Comparison of ENCODE assay signal across 8 mouse cellular contexts in genomic region chr19:40395757-40396661, GRCm38 (mm10).
DNase-seq lines count a peak whose midpoint lies in the region; ATAC-seq and TF ChIP-seq lines count a peak whose summit lies in the region.

No protein-coding gene starts in this region.

- H3K4me2 ChIP-seq in lung, embryonic 15.5 days, result peak overlapping the region; percentile 22; the same call in 1 of the 2 replicates
- 0 out of 2 replicates have a peak overlapping the region, but pooled peaks have one; percentile 5 for H3K4me2 ChIP-seq in heart, postnatal 0 days (ENCODE audit: low read depth, low read length)
- H3K4me2 ChIP-seq in neural tube, embryonic 14.5 days (ENCODE audit: low read depth, low read length), result no peak overlapping the region

- no peaks in the 10 kb centered on the region for H3K36me3 ChIP-seq in lung, embryonic 15.5 days
- H3K36me3 ChIP-seq in heart, postnatal 0 days (replicated peaks; ENCODE audit: control insufficient read depth, insufficient read depth, low read length), result peaks cover 40% of the 10 kb centered on the region
- H3K36me3 ChIP-seq in neural tube, embryonic 14.5 days (ENCODE audit: control insufficient read depth, insufficient read depth, low read length), result 0 out of 2 replicates have a peak, but pooled peaks cover 6% of the 10 kb centered on the region

- no peak for DNase-seq in lung, postnatal 25 days (ENCODE audit: low spot score)
- peak; percentile 75 to 76 for DNase-seq in cerebellum, postnatal 25 days
- DNase-seq in heart, postnatal 0 days (ENCODE audit: low spot score), result no peak
- no peak for DNase-seq in layer of hippocampus, postnatal 36 days
- DNase-seq in adrenal gland, postnatal 10 days, result no peak
- no peak for DNase-seq in thymus, postnatal 14 days

- WGBS in lung, embryonic 15.5 days, result 71% methylated on average over 14 of the region's 14 CpGs
- 66% methylated on average over 14 of the region's 14 CpGs for WGBS in heart, postnatal 0 days
- 64% methylated on average over 14 of the region's 14 CpGs for WGBS in neural tube, embryonic 14.5 days

- H3K4me1 ChIP-seq in lung, embryonic 15.5 days, result peaks cover 34% of the 10 kb centered on the region
- peaks cover 21% of the 10 kb centered on the region for H3K4me1 ChIP-seq in heart, postnatal 0 days (ENCODE audit: control insufficient read depth, insufficient read depth)
- H3K4me1 ChIP-seq in neural tube, embryonic 14.5 days (ENCODE audit: control insufficient read depth, insufficient read depth, low read length), result no peaks in the 10 kb centered on the region

- no peaks in the 10 kb centered on the region for H3K9me3 ChIP-seq in lung, embryonic 15.5 days
- no peaks in the 10 kb centered on the region for H3K9me3 ChIP-seq in heart, postnatal 0 days (replicated peaks; ENCODE audit: control insufficient read depth, low read length)
- H3K9me3 ChIP-seq in neural tube, embryonic 14.5 days (ENCODE audit: control insufficient read depth, low read length), result no peaks in the 10 kb centered on the region

- no peak overlapping the region for H3K4me3 ChIP-seq in lung, embryonic 15.5 days
- no peak overlapping the region for H3K4me3 ChIP-seq in heart, postnatal 0 days (ENCODE audit: low read depth, low read length)
- no peak overlapping the region for H3K4me3 ChIP-seq in neural tube, embryonic 14.5 days (ENCODE audit: low read depth, low read length)

- no peaks in the 10 kb centered on the region for H3K27me3 ChIP-seq in lung, embryonic 15.5 days
- H3K27me3 ChIP-seq in heart, postnatal 0 days (ENCODE audit: control insufficient read depth, insufficient read depth, low read length), result no peaks in the 10 kb centered on the region
- H3K27me3 ChIP-seq in neural tube, embryonic 14.5 days (ENCODE audit: control insufficient read depth, insufficient read depth, low read length), result no peaks in the 10 kb centered on the region

- no peak for ATAC-seq in lung, embryonic 15.5 days (ENCODE audit: borderline replicate concordance, extremely low read depth, low FRiP score, low TSS enrichment)
- ATAC-seq in heart, postnatal 0 days (ENCODE audit: insufficient read depth, low read depth), result peak; percentile 17; the same call in 1 of the 2 replicates
- no peak for ATAC-seq in neural tube, embryonic 14.5 days (ENCODE audit: low read depth)

- no peak overlapping the region for H3K9ac ChIP-seq in lung, embryonic 15.5 days
- H3K9ac ChIP-seq in heart, postnatal 0 days (replicated peaks; ENCODE audit: low read depth, low read length), result 0 out of 2 replicates have a peak overlapping the region, but pooled peaks have one; percentile 1
- H3K9ac ChIP-seq in neural tube, embryonic 14.5 days (replicated peaks; ENCODE audit: low read depth, low read length), result no peak overlapping the region

- no peak for TF ChIP-seq EP300 in heart, postnatal 0 days (IDR thresholded peaks at IDR 0.05; ENCODE audit: low read depth)

- peak overlapping the region; percentile 79 for H3K27ac ChIP-seq in lung, embryonic 15.5 days
- H3K27ac ChIP-seq in heart, postnatal 0 days (ENCODE audit: low read depth), result peak overlapping the region; percentile 94
- 0 out of 2 replicates have a peak overlapping the region, but pooled peaks have one; percentile 36 for H3K27ac ChIP-seq in neural tube, embryonic 14.5 days (ENCODE audit: low read depth, low read length)

- TF ChIP-seq CTCF in heart, postnatal 0 days (IDR thresholded peaks at IDR 0.05; ENCODE audit: low read depth), result no peak

Comparison
In these comparisons a context has a peak if more than half of its experiments do, and no peak if none do; other contexts are left out.
1. H3K27ac ChIP-seq: peak in every context shown above with its lines; median percentile 94 in heart, postnatal 0 days; 79 in lung, embryonic 15.5 days; 36 in neural tube, embryonic 14.5 days.
2. DNase-seq: peak in cerebellum, postnatal 25 days (2 of 2); none in lung, postnatal 25 days (single experiment), heart, postnatal 0 days (single experiment), layer of hippocampus, postnatal 36 days (0 of 2), adrenal gland, postnatal 10 days (single experiment) and thymus, postnatal 14 days (single experiment).